Mouse (Mus musculus) embryonic fibroblast, embryonic 13.5 days (primary cell): ENCODE results near the gene Entpd5.

ENCODE experiments used
- CTCF ChIP-seq: IDR thresholded peaks from 2 replicates; pipeline ENCODE4 v1.5.1; 2011; ENCODE audit warnings: mild to moderate bottlenecking, control low read depth, low read length, moderate library complexity, borderline replicate concordance; ENCODE audit not compliant: insufficient read depth
- POLR2A ChIP-seq: IDR thresholded peaks from 2 replicates; pipeline ENCODE4 v1.6.1; 2011; ENCODE audit warnings: low read depth, mild to moderate bottlenecking, control low read depth, low read length, moderate library complexity

DNA sequence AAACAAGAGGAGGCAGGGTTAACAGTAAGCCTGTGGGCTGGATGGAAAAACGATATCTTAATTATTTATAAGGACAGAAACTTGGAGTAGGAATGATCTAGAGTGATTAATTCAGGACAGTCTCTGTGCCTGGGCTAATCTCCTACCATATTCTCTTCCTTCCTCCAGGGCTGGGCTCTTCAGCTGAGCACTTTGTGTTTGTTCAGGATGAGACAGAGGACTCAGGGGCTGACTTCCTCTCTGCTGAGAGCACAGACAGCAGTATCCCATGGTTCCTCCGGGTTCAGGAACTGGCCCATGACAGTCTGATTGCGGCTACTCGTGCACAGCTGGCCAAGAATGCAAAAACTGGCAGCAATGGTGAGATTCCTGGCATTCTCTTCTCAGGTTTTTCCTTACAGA lies 81.7 kb downstream of the Entpd5 start:
- TF ChIP-seq CTCF (no peak), POLR2A (no peak)
